Mouse (Mus musculus) mesoderm, embryonic 11.5 days (tissue): ENCODE results near the gene Pcdh17.

ENCODE experiments used
- DNase-seq: peaks from one replicate; pipeline ENCODE4 v3.0.0-alpha.2; 2012; ENCODE audit warnings: low read depth, low spot score

Pcdh17 gene

DNA sequence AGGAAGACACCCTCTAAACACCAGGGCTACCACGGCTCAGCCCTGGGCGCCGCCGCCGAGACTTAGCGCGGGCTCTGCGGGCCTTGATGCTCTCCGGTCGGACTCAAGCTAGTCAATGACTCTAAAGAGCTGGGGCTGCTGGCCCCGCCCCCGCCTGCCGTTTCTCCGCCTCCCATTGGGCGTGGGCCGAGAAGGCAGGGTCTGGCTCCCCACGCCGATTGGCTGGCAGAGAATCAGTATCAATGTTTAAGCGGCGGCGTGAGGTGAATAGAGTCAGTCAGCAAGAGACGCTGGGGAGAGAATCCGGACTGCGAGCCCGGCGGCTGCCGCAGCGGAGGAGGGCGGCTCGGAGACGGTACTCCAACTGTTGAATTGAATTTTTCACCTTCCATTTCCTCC lies at the start of gene Pcdh17:
Gene Pcdh17, plus strand, starts transcription at position 276 of the 399 bp plus-strand sequence.
- peak; percentile 96 for DNase-seq

DNA sequence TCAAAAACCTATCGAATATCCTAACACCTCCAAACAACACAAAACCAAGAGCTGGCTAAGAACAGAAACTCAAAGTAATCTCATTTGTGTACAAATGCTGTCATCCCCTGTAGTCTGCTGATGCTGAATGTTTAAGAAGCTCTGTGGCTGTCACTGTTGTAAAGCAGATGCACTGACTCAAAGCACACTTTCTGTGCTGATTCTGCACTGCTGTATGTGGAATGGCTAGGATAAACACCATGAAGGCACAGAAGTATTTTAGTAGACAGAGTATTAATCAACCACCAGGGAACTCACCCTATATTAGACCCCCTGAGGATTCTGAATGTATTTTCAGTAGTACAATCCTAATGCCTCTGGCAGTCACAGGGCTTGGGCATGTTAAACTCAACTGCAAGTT lies 46.2 kb upstream of the Pcdh17 start:
- peak; percentile 18 for DNase-seq

DNA sequence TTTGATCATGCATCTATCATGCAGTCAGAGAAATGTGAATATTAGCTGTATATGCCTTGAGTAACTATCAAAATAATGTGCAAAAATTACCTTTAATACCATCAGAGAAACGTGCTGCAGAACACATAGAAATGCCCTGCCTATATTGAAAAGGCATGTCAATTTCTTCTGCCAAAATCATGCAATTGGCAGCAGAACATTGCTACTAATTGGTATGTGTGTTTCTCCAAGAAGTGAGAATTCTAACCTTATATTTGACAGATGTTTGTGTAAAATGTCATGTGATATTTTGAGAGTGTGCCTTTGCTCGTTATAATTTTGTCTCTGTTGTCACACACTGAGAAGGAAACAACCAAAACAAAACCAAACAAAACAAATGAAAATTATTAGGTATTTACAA lies 18.6 kb upstream of the Pcdh17 start:
- DNase-seq = no peak

DNA sequence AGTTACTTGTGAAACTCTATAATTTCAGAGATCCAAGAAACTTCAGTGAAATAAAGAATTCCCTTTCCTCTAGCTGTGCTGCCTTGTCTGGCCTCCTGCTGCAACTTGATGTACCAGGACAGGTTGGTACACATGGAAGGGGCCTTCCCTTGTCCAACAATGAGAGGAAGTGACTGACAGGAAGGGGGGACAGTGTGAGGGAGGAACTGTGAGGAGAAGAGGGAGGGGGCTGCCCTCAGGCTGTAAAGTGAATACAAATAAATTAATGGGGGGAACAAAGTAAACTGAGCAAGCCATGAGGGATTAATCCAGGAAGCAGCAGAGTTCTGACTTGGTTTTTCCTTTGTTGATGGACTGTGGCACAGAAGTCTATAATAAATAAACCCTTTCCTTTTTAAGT lies 16.7 kb upstream of the Pcdh17 start:
- no peak for DNase-seq

DNA sequence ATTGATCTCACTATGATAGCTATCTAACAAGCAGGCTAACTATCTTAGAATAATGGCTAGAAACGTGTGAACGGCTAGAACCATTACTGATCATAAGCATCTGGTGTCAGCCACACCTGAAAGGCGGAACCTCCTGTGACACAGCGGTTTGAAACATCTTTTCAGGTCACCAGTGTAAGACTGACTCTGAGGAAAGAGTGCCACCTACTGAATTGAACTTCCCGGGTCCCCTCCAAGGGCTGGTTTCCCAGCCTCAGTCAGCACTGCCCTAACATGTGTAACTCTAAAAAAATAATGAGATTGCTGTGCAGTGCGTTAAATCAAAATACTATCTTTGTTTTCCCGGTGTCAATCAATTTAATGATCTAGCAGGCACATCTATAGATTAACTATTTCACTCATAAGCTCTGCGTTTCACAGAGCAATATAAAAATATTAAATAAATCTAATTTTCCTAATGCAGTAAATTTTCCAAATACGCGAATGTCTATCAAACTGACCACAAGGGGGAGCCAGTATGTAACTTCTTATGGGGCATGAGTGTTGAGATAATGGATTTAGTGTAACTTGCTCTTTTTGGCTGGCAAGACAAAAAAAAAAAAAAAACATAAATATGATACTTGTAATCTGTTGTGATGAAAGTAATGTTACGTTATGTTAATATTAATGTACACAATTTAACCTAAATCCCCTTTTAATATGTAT lies 5.1 kb upstream of the Pcdh17 start:
- peak; percentile 48 for DNase-seq

DNA sequence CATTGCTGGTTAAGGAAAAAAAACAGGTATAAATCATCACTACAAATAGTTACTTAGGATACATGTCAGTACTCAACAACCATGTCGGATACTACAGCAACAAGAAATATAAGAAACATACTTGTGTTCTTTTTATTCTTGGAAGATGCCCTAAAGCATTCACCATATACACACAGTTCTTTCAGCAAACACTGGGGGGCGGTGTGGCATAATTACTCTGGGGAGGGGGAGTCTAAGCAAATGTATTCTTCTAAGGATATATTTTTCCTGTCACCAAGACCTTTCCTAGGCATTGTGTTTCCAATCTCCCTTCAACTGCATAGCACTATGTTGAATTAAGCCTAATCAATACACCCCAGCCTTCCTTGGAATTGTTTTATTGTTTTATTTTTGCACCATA lies 2.5 kb upstream of the Pcdh17 start:
- peak; percentile 47 for DNase-seq

DNA sequence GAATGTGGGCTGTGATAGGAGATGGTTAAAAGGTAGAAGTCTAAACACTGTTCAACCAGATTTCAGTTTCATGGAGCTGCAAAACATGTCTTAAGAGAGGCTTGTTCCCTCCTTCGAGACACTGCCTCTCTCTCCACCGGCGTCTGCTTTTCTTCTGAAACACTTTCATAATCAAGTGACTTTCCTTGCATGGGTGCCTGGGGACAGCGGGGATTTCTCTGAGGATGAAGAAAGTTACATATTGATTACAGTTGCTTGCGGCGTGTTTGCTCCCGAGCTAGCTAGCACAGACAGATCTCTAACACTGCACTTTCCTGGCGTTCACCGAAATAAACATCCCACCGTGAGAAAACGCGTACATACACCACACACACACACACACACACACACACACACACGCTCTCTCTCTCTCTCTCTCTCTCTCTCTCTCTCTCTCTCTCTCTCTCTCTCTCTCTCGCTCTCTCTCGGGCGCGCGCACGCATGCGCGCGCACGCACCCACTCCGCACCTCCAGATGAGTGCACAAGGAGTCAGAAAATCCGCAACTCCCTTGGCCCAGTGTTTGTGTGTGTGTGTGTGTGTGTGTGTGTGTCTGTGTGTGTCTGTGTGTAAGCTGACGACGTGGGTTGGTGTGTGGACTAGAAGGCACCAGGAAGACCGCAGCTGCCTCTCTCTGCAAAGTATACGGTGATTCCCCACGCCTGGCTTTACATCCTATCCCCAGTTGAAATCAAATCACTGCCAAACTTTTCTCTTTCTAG lies 655 bp upstream of the Pcdh17 start:
- DNase-seq = peak; percentile 43

DNA sequence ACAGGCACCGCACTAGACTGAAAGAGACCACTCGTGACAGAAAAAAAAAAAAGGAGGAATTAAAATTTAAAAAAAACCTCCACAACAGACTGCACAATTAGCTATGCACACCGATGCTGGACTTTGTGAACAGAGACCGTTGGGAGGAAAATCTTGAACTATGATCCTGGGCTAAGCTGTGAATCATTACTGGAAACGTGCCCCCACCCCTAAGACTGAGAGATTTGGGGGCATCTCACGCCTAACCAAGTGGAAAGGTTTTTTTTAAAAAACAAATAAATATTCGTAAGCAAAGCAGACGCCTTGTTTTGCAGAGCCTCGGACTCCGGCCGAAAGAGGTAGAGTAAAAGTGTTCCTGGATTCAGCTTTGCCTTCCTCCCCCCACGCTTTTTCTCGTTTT lies 398 bp downstream of the Pcdh17 start:
- no peak for DNase-seq

DNA sequence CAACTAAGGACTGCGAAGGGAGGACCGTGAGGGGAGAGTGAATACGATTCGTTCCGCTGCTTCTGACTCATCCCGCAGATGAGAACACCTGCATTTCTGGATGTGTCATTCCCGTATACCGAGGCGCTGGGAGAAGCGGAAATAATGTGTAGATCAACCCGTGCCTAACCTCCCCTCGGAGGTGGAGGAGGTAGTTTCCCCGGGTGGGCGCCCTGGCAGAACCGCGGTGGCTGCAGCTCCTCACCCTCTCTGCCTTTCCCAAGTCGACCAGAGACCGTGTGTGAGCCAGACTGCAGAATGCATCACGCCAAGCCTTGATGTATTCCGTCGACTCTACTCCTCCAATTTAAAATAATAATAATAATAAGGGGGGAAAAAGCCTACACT lies 906 bp downstream of the Pcdh17 start:
- peak; percentile 34 for DNase-seq

DNA sequence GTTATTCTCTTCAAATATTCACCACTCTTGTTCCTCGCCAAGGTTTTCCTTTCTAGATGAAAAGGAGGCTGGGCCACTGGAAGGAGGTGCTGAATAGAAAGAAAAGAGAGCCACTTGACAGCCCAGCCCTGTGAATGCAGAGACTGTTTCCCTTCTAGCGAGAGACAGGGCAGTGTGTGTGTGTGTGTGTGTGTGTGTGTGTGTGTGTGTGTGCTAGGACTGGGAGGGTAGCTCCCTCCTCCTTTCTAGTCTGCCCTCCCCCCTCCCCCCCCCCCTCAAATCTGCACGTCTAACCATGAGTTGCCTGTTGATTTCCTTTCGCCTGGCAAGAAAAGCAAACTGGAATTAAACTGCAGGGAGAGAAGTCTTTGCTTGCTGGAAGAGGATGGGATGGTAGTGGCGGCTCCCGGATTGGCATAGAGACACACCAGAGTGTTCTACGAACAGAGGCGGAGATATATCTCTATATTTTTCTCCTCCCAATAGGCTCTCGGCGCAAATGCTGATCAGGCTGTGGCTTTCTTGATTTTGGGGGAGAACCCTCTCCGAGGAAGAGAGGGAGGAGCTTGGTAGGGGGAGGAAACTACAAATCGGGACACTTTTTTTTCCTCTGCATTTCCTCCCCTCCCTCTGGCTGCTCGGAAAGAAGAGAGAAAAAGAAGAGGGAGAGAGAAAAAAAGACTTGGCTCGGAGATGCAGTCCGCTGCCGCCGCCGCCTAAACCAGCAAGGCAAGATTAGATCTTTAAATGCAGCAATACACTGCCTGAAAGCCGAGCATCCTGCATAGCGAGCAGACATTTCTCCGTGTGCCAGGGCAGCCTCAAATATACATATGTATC lies 1.5 kb downstream of the Pcdh17 start:
- DNase-seq = no peak

DNA sequence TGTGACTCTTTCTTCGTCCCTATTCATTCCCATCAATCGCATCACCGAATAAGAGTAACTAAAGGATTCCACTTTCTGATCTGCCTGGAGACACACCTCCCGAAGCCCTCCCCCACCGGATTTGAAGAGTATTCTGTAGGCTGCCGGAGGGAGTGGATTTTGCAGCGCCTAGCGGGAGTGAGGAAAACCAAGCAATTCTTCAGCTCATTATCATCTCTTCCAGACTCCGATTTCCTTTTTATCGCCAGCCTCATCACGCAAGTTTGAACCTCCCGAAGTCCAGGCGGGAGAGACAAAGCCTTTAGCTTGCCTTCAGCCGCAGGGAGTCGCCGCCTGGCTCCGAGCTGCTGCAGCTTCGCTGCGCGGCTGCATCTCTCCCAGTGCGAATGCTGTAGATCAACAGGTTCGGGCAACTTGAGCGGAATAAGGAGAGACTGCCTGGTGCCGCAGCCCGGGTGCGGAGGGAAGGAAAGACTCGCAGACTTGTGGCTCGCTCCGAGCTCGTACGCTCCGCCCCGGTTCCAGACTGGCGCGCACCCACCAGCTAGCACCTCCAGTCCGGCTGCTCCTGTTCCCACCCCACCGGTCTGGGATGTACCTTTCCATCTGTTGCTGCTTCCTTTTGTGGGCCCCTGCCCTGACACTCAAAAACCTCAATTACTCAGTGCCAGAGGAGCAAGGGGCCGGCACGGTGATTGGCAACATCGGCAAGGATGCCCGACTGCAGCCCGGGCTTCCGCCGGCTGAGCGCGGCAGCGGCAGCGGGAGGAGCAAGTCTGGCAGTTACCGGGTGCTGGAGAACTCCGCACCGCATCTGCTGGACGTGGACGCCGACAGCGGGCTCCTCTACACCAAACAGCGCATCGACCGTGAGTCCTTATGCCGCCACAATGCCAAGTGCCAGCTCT lies 2.4 kb downstream of the Pcdh17 start:
- DNase-seq = peak; percentile 50

DNA sequence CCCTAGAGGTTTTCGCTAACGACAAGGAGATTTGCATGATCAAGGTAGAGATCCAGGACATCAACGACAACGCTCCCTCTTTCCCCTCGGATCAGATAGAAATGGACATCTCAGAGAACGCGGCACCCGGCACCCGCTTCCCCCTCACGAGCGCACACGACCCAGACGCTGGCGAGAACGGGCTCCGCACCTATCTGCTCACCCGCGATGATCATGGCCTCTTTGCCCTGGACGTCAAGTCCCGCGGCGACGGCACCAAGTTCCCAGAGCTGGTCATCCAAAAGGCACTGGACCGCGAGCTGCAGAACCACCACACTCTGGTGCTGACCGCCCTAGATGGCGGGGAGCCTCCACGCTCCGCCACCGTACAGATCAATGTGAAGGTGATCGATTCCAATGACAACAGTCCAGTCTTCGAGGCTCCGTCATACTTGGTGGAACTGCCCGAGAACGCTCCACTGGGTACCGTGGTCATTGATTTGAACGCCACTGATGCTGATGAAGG lies 3.1 kb downstream of the Pcdh17 start:
- DNase-seq = no peak

DNA sequence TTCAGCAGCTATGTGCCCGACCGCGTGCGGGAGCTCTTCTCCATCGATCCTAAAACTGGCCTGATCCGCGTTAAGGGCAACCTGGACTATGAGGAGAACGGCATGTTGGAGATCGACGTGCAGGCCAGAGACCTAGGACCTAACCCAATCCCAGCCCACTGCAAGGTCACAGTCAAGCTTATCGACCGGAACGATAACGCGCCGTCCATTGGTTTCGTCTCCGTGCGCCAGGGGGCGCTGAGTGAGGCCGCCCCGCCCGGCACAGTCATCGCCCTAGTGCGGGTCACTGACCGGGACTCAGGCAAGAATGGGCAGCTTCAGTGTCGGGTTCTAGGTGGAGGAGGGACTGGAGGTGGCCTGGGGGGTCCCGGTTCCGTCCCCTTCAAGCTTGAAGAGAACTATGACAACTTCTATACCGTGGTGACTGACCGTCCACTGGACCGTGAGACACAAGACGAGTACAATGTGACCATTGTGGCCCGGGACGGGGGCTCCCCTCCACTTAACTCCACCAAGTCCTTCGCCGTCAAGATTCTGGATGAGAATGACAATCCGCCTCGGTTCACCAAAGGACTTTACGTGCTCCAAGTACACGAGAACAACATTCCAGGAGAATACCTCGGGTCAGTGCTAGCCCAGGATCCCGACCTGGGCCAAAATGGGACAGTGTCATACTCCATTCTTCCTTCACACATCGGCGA lies 3.7 kb downstream of the Pcdh17 start:
- DNase-seq = peak; percentile 64

DNA sequence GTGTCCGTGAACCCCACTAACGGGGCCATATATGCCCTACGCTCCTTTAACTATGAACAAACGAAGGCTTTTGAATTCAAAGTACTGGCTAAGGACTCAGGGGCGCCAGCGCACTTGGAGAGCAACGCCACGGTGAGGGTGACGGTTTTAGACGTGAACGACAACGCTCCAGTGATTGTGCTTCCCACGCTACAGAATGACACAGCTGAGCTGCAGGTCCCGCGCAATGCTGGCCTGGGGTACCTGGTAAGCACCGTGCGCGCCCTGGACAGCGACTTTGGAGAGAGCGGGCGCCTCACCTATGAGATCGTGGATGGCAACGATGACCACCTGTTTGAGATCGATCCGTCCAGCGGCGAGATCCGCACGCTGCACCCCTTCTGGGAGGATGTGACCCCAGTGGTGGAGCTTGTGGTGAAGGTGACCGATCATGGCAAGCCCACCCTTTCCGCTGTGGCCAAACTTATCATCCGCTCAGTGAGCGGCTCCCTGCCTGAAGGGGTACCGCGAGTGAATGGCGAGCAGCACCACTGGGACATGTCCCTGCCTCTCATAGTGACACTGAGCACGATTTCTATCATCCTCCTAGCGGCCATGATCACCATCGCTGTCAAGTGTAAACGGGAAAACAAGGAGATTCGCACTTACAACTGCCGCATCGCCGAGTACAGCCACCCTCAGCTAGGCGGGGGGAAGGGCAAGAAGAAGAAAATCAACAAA lies 4.5 kb downstream of the Pcdh17 start:
- peak; percentile 39 for DNase-seq

DNA sequence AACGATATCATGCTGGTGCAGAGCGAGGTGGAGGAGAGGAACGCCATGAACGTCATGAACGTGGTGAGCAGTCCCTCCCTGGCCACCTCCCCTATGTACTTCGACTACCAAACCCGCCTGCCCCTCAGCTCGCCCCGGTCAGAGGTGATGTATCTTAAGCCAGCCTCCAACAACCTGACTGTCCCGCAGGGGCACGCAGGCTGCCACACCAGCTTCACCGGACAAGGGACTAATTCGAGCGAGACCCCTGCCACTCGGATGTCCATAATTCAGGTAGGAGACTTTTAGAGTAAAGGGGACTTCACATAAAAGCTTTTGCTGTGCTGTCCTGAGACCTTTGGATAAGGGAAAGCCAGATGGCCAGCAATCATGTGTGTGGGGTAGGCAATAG lies 5.0 kb downstream of the Pcdh17 start:
- no peak for DNase-seq

DNA sequence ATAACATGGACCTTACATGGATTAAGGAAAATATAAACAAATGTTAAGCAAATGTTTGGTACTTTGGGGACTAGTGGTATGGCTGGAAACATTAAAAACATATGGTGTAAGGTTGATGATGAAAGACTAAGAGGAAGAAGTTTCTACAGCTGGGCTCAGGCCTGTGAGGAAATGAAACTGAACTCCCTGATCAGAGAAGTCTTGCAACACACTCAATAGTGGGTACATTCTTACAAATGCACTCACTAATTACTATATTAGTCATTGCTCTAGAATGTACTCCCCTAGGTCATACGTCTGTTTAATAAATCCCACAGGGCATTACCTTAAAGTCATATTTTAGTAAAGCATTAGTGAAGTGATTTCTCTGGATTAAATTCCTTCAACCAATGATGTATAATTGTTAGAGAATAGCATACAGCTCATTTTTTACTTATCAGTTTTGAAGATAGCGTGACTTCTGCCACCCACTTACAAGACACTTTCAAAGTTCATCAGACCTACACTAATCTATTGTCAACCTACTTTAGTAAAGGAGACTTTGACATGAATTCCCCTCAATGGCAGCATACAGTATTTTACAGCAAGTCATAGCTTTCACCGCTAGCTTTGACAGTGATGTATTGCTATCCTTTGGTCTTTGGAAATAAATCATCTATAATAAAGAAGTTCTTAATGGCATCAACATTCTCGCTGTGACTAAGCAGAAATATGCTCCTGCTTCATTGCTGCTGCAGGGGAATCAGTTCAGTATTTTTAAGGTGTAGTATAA lies 10.9 kb downstream of the Pcdh17 start:
- peak; percentile 33 for DNase-seq

DNA sequence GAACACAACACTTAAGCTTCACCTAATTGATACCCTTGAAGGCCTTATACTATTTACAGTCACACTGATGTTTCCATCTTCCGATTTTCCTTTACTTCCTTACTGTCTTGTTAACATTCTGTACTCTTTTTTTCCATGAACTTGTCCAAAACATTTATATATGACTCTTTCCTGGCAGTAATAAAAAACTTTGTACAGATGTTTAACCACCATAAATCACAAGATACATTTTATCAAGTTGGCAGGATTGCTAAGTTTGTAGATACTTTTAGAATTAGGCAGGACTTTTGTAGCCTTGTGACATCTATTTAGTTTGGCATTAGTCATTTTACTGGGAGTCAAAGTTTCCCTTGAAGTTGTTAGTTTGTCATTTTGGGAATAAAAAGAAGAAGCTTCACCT lies 32.1 kb downstream of the Pcdh17 start:
- no peak for DNase-seq

DNA sequence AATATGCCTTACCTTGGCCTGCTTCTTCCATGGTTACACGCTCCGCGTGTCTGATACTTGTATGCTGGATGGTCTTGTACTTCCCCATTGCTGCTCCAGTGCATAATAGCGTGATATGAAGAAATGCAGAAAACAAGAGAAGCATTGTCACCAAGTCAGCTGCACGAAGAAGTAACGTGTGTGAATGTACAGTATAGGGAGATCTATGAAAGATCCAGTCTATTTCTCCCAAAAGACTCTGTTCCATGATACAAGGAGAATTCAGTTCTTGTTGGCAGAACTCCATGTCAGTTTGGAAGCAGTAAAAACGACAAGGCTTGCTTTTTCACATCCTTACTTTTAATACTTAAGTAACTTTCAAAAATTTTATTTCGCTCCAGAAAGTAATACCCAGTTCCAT lies 33.0 kb downstream of the Pcdh17 start:
- no peak for DNase-seq

DNA sequence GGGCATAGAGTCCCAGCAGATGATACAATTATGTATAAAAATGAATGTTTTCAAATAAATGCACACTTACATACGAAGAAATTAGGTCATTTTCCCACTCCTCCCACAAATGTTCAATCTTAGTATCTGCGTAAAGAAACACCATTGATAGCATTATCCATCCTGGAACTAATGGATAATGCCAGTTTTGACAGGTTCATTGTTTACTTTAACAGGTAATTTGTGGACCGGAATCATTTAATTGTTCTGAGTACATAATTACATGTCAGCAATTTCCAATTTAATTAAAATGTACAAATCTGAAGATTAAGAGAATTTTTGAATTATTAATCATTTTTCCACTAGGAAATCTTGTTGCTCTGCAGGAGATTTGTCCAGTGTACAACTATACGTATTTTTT lies 33.5 kb downstream of the Pcdh17 start:
- DNase-seq = no peak
